Mouse (Mus musculus) spleen, adult 2 months (tissue): ENCODE results near the gene Slc12a8. TPM values are rescaled to one million over a fixed set of nuclear protein-coding genes. Genes with fewer than 3 reads are reported as not detected.

Source experiments
- DNase-seq, 2 experiments: peaks; one replicate each; pipeline versions ENCODE4 v3.0.0 to v3.0.0-alpha.2; 2012 to 2021; ENCODE audit warnings: low spot score in 2 of 2, low read depth in 1 of 2
- H3K27ac ChIP-seq: fragments of 200-500 bp; 2 replicates; pipeline ENCODE4 v1.5.1; 2012; ENCODE audit warnings: low read length, inconsistent platforms; ENCODE audit not compliant: insufficient read depth
- H3K27me3 ChIP-seq: fragments of 200-500 bp; 2 replicates; pipeline ENCODE4 v1.6.1; 2012; ENCODE audit warnings: mild to moderate bottlenecking, moderate library complexity, low read length, inconsistent platforms; ENCODE audit not compliant: control insufficient read depth, insufficient read depth
- H3K36me3 ChIP-seq: fragments of 200-500 bp; 2 replicates; pipeline ENCODE4 v1.6.1; 2012; ENCODE audit warnings: mild to moderate bottlenecking, low read length, inconsistent platforms; ENCODE audit not compliant: control insufficient read depth, insufficient read depth
- H3K4me1 ChIP-seq: fragments of 200-500 bp; 2 replicates; pipeline ENCODE4 v1.6.1; 2011; ENCODE audit warnings: inconsistent platforms; ENCODE audit not compliant: control insufficient read depth, insufficient read depth, insufficient read length
- H3K4me3 ChIP-seq: fragments of 200-500 bp; 2 replicates; pipeline ENCODE4 v1.5.1; 2011; ENCODE audit warnings: mild to moderate bottlenecking, inconsistent platforms; ENCODE audit not compliant: insufficient read depth, insufficient read length; ENCODE audit errors: extremely low read depth
- CTCF ChIP-seq: fragments of 200-500 bp; IDR thresholded peaks from 2 replicates; pipeline ENCODE4 v1.5.1; 2011; ENCODE audit warnings: mild to moderate bottlenecking, inconsistent platforms; ENCODE audit not compliant: insufficient read depth, insufficient read length, insufficient replicate concordance; ENCODE audit errors: extremely low read depth
- POLR2A ChIP-seq: fragments of 200-500 bp; IDR thresholded peaks from 2 replicates; pipeline ENCODE4 v1.6.1; 2011; ENCODE audit warnings: low read depth, low read length, inconsistent platforms
- WGBS: fragments of 180-500 bp; shearing (Covaris S2); methylation state at CpG from one replicate; pipeline ENCODE4 v1.1.7; 2018; 5-methylcytosine and 5-hydroxymethylcytosine counted together
- polyA plus RNA-seq: library from polyadenylated mRNA; depleted of rRNA; stranded (reverse); fragments of >200 nt; gene quantifications from 2 replicates; pipeline ENCODE4 v1.2.3, GENCODE M21; 2012

Gene Slc12a8
- polyA plus RNA-seq, 1 experiment: 1.2 TPM

GRCm38 (mm10) chr16:33562874-33563537, 45.9 kb downstream of the Slc12a8 start:
- no peak for DNase-seq
- Histone ChIP-seq H3K4me1 (no peaks in the 10 kb centered on the region), H3K4me3 (no peak overlapping the region), H3K36me3 (no peaks in the 10 kb centered on the region), H3K27me3 (no peaks in the 10 kb centered on the region), H3K27ac (no peak overlapping the region)
- no peak for TF ChIP-seq CTCF
- TF ChIP-seq POLR2A: no peak
- WGBS: 51% methylated on average over 12 of the region's 12 CpGs

GRCm38 (mm10) chr16:33563538-33564013, 46.4 kb downstream of the Slc12a8 start:
- no peak overlapping the region for H3K27ac ChIP-seq

GRCm38 (mm10) chr16:33566467-33566866, 49.3 kb downstream of the Slc12a8 start:
- Histone ChIP-seq H3K36me3 (no peaks in the 10 kb centered on the region), H3K27me3 (no peaks in the 10 kb centered on the region), H3K4me1 (no peaks in the 10 kb centered on the region), H3K4me3 (no peak overlapping the region), H3K27ac (no peak overlapping the region)
- WGBS: 89% methylated on average over 10 of the region's 10 CpGs
- no peak for TF ChIP-seq POLR2A
- TF ChIP-seq CTCF: no peak
- DNase-seq: no peak

More at GRCm38 (mm10) chr16:33563538-33564013, 46.4 kb downstream of the Slc12a8 start:
- Histone ChIP-seq H3K4me1 (no peaks in the 10 kb centered on the region), H3K36me3 (no peaks in the 10 kb centered on the region), H3K4me3 (no peak overlapping the region), H3K27me3 (no peaks in the 10 kb centered on the region)
- no peak for DNase-seq
- WGBS: 85% methylated on average over 5 of the region's 5 CpGs
- no peak for TF ChIP-seq CTCF
- TF ChIP-seq POLR2A: no peak

- TF ChIP-seq CTCF (no peak), POLR2A (no peak)
- DNase-seq: no peak
- WGBS: 89% methylated on average over 4 of the region's 4 CpGs
- Histone ChIP-seq H3K27ac (no peak overlapping the region), H3K27me3 (no peaks in the 10 kb centered on the region), H3K36me3 (no peaks in the 10 kb centered on the region), H3K4me3 (no peak overlapping the region), H3K4me1 (no peaks in the 10 kb centered on the region)
Observed at GRCm38 (mm10) chr16:33567736-33568135, 50.6 kb downstream of the Slc12a8 start.

- Histone ChIP-seq H3K4me3 (no peak overlapping the region), H3K4me1 (no peaks in the 10 kb centered on the region), H3K36me3 (no peaks in the 10 kb centered on the region), H3K27me3 (no peaks in the 10 kb centered on the region), H3K27ac (no peak overlapping the region)
- no peak for TF ChIP-seq CTCF
- no peak for TF ChIP-seq POLR2A
- no peak for DNase-seq
- 64% methylated on average over 12 of the region's 12 CpGs for WGBS
Observed at GRCm38 (mm10) chr16:33568269-33569016, 51.3 kb downstream of the Slc12a8 start.

GRCm38 (mm10) chr16:33572646-33573045, 55.5 kb downstream of the Slc12a8 start:
- TF ChIP-seq POLR2A (no peak), CTCF (no peak)
- H3K4me3 ChIP-seq: no peak overlapping the region
- 0 out of 2 replicates have a peak, but pooled peaks cover 3% of the 10 kb centered on the region for H3K4me1 ChIP-seq
- H3K27me3 ChIP-seq: no peaks in the 10 kb centered on the region
- no peaks in the 10 kb centered on the region for H3K36me3 ChIP-seq
- DNase-seq: no peak
- H3K27ac ChIP-seq: no peak overlapping the region
- 92% methylated on average over 6 of the region's 6 CpGs for WGBS

- no peak overlapping the region for H3K4me3 ChIP-seq
- WGBS: 34% methylated on average over 7 of the region's 7 CpGs
- TF ChIP-seq POLR2A (no peak), CTCF (no peak)
- no peak overlapping the region for H3K27ac ChIP-seq
- H3K27me3 ChIP-seq: no peaks in the 10 kb centered on the region
- H3K36me3 ChIP-seq: no peaks in the 10 kb centered on the region
- peak in 1 of 2 experiments; percentile 22 for DNase-seq
- 0 out of 2 replicates have a peak, but pooled peaks cover 3% of the 10 kb centered on the region for H3K4me1 ChIP-seq
Observed at GRCm38 (mm10) chr16:33573703-33574102, 56.6 kb downstream of the Slc12a8 start.
